Mouse (Mus musculus) 416B (cell line): ENCODE measurements around the gene Cnn1.
"Not testable (repeated sequence)": the region's sequence is repeated elsewhere in the genome, so short reads cannot be mapped to it uniquely, and the experiment has no call there.

Experiments
- DNase-seq: peaks from one replicate; pipeline ENCODE4 v3.0.0; 2011; ENCODE audit warnings: low read depth

Gene Cnn1

DNA sequence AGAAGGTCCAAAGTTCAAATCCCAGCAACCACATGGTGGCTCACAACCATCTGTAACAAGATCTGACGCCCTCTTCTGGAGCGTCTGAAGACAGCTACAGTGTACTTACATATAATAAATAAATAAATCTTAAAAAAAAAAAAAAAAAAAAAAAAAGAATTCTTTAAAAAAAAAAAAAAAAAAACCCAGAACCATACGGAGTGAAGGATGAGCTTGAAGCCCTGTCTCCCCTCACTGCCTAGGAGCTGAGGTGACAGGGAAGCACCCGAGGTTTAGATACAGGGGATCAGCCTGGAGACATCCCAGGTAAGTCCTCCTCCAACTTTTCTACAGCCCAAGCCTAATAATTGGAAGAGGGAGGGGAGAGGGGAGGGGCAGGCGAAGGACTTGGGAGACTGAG lies 23.2 kb upstream of the Cnn1 start:
- not testable (repeated sequence) for DNase-seq

- no peak for DNase-seq
Measured at GRCm38 (mm10) chr9:22076223-22076622, 22.8 kb upstream of the Cnn1 start.

- DNase-seq, result no peak
Measured at GRCm38 (mm10) chr9:22084667-22085021, 14.4 kb upstream of the Cnn1 start.

DNA sequence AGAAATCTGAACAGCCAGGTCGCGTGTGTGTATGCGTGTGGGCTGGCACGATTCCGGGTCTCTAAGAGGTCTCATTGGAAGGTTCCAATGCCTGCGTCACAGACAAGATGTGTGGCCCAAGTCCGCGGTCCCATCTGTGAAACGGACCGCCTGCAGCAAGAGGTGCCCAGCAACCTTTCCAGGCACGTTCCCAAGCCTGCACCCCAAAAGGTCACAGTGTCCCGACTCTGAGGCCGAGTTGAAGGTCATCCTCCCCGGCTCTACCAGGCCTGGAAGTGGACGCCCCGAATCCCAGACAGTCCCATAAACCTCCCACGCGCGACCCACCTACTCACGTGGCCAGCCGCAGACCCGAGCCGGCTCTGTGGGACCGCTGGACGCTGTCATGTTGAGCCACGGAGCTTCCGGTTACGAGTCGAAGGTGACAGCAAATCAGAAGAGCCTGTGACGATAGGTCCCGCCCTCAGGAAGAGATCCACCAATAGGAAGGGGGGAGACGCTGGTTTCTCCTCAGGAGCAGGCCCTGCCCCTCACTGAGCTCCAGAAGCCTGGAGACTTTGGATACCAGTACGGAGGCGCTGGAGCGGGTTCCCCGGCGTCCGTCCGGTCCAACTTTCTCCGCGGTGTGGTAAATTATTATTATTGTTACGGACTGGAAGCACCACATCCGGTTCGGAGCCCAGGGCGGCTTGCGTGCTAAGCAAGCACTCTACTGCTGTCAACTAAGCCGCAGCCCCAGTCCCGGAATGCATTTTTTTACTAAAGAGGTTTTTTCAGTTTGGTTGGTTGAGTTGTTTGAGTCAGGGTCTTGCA lies 13.8 kb upstream of the Cnn1 start, which contains the start of gene Ecsit:
TSS of gene Ecsit (minus strand) at position 417 of the 813 bp plus-strand sequence.
- DNase-seq, result peak; percentile 97

DNA sequence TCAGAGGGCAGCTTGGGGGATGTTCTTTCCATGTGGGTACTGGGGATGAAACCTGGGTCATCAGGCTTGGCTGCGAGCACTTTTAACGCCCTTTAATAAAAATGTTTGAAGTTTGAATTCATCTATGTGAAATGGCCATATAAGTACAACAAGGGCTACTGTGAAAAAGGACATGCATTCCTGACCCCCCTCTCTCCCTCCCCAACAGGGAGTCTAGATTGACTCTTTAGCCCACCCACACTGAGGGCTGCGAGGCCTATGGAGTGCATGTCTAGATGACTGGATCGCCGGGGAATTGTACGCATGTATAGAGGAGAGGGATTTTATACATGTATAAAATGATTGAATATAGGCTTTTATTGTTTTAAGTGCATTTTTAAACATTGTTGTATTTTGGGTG lies 13.0 kb upstream of the Cnn1 start:
- no peak for DNase-seq

GRCm38 (mm10) chr9:22087034-22087618 lies 11.9 kb upstream of the Cnn1 start:
- peak; percentile 75 for DNase-seq

DNA sequence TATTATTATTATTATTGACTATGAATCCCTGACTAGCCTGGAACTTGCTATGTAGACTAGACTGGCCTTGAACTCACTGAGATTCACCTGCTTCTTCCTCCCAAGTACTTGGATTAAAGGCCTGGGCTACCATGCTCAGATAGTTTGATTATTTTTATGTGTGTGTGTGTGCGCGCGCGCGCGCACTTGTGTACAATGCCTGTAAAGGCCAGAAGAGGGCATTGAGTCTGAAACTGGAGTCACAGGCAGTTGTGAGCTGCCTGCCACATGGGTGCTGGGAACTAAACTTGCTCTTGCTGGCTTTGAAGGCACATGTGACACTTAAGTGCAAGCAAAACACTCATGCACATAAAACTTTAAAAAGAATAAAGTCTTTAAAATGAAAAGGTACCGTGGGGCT lies 9.7 kb upstream of the Cnn1 start:
- no peak for DNase-seq

DNA sequence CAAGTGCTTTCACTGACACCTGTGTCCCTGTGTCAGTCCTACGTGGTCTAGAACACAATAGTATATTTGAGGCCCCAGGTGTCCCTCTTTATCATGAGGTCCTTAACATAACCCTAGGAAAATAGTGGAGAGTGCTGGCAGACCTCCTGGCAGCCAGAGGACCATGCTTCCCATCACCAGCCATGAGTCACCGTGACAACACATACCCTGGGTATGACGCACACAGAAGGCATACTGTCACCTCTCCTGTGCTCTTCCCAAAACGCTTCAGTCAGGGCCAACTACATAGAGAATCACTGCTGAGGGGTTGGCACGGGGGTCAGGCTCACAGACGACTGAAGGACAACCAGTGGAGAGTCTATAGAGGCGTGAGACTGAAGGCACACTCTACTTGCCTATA lies 9.0 kb upstream of the Cnn1 start:
- no peak for DNase-seq

DNA sequence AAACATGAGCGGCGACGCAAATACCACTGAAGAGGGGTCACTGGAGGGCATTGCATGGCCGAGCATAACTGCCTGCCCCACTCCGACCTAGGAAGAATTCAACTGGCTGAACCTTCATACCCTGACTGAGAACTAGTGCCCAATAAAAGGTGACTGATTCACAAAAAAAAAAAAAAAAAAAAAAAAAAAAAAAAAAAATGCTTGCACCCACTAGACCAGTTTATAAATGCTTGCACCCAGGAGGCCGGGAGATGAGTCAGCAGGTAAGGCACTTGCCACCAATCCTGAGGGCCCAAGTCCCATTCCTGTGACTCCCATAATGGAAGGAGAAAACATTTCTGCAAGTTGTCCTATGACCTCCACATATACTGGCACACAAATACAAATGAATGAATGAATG lies 6.3 kb upstream of the Cnn1 start:
- DNase-seq, result no peak

DNA sequence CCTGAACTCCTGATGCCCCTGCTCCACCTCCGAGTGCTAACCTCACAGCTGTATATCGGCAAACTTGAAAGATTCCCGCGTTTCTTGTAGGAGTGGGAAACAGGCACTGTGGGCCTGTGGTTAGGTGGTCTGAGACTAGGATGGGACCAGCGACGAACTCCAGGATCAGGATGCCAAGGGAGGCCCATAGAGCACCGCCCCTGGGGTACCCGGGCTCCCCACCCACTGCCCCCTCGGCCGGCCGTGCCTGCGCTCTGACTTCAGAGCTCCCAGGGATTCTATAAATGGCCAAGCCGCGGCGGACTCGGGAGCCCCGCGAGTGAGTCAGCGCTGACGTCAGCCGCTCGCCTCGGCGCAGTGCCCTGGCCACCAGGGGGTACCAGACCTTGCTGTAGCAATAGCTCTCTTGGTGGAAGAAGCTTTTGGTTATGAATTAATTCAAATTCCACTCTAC lies 3.1 kb upstream of the Cnn1 start:
- peak; percentile 90 for DNase-seq

DNA sequence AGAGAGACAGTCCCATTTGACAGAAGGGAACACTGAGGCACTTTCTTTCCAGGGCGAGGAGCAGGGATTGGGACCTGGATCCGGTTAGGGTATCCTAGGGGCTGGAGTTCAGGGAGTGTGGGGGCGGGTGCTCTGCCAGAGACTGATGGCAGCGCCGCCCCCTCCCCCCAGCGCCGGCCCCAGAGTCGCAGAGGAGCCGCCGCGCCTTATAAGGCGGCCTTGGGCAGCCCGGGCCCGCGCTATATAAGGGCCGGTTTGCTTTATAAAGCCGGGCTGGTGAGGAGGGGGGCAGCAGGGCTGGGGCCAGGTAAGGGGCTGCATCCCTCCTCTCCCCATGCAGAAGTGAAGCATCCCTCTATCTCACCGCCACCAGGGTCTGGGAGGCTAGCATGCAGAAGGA lies 906 bp downstream of the Cnn1 start:
- no peak for DNase-seq

- DNase-seq, result no peak
Measured at GRCm38 (mm10) chr9:22108194-22108593, 9.2 kb downstream of the Cnn1 start.

DNA sequence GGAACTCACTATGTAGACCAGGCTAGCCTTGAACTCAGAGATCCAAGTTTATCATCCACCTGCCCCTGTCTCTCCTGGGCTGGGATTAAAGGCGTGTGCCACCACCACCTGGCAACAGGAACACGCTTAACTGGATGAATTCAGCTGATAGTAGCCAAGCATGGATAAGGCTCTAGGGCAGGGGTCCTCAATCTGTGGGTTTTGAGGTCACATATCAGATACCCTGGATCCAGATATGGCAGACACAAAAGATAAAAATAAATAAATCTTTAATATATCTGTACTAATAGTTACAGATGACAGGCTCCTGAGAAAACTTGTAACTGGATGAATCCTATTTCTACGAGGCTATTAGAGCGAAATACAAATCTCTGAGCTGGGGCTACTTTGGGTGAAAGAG lies 16.6 kb downstream of the Cnn1 start:
- no peak for DNase-seq

DNA sequence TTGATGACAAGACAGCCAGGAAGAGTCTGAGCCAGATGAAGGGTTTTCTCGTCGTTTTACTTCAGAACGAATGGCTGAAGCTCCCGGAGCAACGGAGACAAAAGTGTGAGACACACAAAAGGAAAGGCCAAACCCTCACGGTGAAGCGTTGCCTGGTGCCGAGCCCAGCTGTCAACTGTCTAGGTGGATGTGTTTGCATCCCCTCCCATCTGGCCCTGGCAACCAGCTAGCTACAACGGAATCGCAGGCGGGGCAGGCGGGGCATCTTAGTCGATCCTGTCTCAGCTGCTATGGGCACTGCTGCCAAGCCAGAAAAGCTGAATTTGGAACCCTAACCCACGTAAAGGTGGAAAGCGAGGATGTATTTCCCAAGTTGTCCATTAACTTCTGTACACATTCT lies 17.1 kb downstream of the Cnn1 start:
- peak; percentile 34 for DNase-seq

DNA sequence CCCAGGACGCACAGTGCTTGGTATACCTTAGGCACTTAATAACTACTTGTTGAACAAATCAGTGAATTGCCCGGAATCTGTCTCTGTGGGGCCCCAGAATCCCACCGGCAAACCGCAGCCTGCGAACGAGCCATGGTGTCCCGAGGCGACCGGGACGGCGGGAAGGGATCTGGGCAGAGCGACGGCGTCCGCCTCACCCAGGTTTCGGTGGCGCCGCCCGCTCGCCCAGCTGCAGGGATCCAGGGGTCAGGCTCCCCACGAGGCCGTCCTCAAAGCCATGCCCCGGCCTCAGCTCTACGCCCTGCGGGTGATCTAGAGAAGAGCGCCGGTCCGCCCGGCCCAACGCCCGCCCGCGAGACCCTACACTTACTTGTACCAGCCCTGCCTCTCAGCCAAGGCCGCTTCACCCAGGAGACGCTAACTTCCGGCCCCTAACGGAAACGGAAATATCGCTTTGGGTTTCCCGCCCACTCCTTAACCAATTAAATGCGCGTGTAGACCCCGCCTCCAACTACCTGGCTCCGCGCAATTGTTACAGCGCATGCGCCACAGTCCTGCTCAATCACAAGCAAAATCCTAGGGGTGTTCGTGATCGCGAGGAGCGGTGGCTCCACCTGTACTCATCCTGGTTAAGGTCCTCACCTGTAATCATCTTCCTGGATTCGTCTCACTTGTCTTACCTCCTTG lies 17.9 kb downstream of the Cnn1 start, which contains the start of gene Elof1:
TSS of gene Elof1 (minus strand) at position 433 of the 687 bp plus-strand sequence.
- peak; percentile 97 for DNase-seq

GRCm38 (mm10) chr9:22117754-22118456 lies 18.9 kb downstream of the Cnn1 start:
- DNase-seq, result peak; percentile 95

DNA sequence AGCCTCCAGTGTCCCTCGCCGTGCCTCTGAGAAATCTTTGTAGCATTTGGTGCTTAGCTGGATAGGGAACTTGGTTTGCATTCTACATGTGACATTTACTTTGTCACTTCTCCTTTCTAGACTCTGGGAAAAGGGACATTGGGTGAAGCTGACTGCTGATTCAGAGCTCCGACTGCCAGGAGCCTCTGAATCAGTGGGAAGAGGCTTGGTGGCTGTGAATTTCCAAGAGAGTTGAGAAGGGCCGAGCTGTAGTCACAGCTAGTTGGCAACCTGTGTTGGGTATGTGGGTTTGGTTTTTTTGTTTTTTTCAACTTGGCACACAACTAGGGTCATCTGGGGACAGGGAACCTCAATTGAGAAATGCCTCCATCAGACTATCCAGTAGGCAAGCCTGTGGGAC lies 20.5 kb downstream of the Cnn1 start:
- no peak for DNase-seq

GRCm38 (mm10) chr9:22121545-22121944 lies 22.5 kb downstream of the Cnn1 start:
- peak; percentile 31 for DNase-seq

DNA sequence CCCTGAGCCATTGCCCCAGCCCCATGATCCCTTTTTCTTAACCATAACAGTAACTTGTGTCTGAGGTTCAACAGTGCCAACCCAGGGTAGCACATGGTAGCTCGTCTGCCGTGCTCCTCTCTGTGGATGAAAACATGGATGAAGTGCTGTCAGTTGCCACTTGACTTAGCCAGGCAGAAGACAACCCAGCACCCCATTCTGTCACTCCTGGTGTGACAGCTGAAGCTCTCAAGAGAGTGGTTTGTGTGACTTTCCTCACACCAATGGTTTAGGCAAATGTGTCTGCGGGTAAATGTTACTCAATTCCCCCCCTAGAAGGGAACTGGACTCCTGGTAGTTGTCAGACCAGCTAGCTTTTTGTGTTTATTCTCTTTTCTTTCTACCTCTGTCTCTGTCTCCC lies 23.0 kb downstream of the Cnn1 start:
- DNase-seq, result peak; percentile 47

- no peak for DNase-seq
Measured at GRCm38 (mm10) chr9:22123069-22123609, 24.1 kb downstream of the Cnn1 start.

DNA sequence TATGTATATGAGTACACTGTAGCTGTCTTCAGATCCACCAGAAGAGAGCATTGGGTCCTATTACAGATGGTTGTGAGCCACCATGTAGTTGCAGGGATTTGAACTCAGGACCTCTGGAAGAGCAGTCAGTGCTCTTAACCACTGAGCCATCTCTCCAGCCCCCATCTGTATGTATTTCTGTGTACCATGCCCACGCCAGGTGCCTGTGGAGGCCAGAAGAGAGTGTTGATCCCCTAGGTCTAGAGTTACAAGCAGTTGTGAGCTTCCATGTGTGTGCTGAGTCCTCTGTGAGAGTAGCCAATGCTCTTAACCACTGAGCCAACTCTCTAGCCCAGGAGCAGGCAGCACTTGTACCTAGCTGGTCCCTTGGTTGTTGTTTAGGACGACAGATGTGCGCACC lies 25.2 kb downstream of the Cnn1 start:
- no peak for DNase-seq
